Mouse (Mus musculus) cerebellum, postnatal 4 days (tissue): ENCODE measurements around the gene Olfr345.

ENCODE experiments used
- DNase-seq, 2 experiments: peaks; one replicate each; pipeline ENCODE4 v3.0.0; 2022; ENCODE audit warnings: low spot score in 2 of 2, mixed read lengths in 1 of 2

Olfr345 gene

GRCm38 (mm10) chr2:36639741-36640140 is at the start of gene Olfr345:
Gene Olfr345 (plus strand): TSS chr2:36640041.
- DNase-seq = no peak

- DNase-seq = no peak
These were observed 45.6 kb downstream of the Olfr345 start, which contains the start of gene Olfr346 for GRCm38 (mm10) chr2:36685488-36685887. Gene Olfr346 (plus strand): TSS chr2:36685788.
